In the genomic region with DNA sequence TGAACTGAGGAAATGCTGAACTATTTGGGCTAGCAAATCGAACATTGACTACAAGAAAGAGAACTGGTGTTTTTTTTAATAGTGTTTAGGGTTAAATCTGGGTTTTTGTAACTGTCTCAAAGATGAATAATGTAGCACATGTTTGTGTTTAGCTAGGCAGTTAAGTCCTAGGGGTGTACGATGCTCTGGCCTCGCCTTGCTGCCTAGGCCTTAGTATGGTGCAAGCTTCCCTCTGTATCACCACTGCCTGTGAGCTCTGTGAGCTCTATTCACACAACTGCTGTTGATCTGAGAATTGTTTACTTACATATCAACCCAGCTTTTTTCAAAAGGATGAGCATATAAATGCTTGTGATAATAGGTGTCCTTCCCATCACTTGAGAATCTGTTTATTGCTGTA, we compare ENCODE assay signal across 26 mouse cellular contexts.
"Had no signal": no experiment of that assay in that cellular context is flagged by ENCODE, and none has a peak within 500 bp of the region (broad histone marks: within the 10 kb centered on the region; RNA-seq: fewer than 3 reads in every experiment).

No protein-coding gene starts in this region.

- ATAC-seq: hindbrain, embryonic 16.5 days; hindbrain, postnatal 0 days; inflammation-experienced regulatory T-cells, adult 6 months had no signal

- DNase-seq: heart, adult 2 months; heart, postnatal 10 days; heart, postnatal 14 days; heart, postnatal 36 days; heart, postnatal 4 days; kidney, adult 18-20 months; kidney, postnatal 10 days; kidney, postnatal 4 days; layer of hippocampus, adult 9-11 months; layer of hippocampus, postnatal 36 days had no signal

- H3K27me3 ChIP-seq: heart, embryonic 12.5 days; heart, embryonic 13.5 days; heart, embryonic 15.5 days; hindbrain, embryonic 12.5 days; hindbrain, embryonic 13.5 days; hindbrain, embryonic 15.5 days; kidney, embryonic 15.5 days had no signal

- H3K4me3 ChIP-seq: heart, adult 2 months; heart, embryonic 10.5 days; heart, embryonic 12.5 days; heart, embryonic 13.5 days; heart, embryonic 15.5 days; hindbrain, embryonic 10.5 days; hindbrain, embryonic 12.5 days; hindbrain, embryonic 13.5 days; hindbrain, embryonic 15.5 days; kidney, embryonic 15.5 days; layer of hippocampus, adult 2 months had no signal

- H3K4me2 ChIP-seq: heart, embryonic 11.5 days; heart, embryonic 12.5 days; heart, embryonic 13.5 days; heart, embryonic 15.5 days; hindbrain, embryonic 12.5 days; hindbrain, embryonic 13.5 days; hindbrain, embryonic 14.5 days; hindbrain, embryonic 15.5 days; kidney, embryonic 15.5 days had no signal

- H3K4me1 ChIP-seq: heart, embryonic 10.5 days; heart, embryonic 12.5 days; heart, embryonic 13.5 days; heart, embryonic 15.5 days; hindbrain, embryonic 10.5 days; hindbrain, embryonic 12.5 days; hindbrain, embryonic 13.5 days; hindbrain, embryonic 15.5 days had no signal

- H3K27ac ChIP-seq: heart, adult 2 months; heart, embryonic 10.5 days; heart, embryonic 13.5 days; heart, embryonic 15.5 days; hindbrain, embryonic 10.5 days; hindbrain, embryonic 12.5 days; hindbrain, embryonic 13.5 days; hindbrain, embryonic 14.5 days; hindbrain, embryonic 15.5 days; hindbrain, postnatal 0 days; kidney, embryonic 15.5 days; kidney, postnatal 0 days; layer of hippocampus, adult 2 months had no signal

- H3K9me3 ChIP-seq: heart, embryonic 10.5 days; heart, embryonic 12.5 days; heart, embryonic 13.5 days; heart, embryonic 15.5 days; hindbrain, embryonic 10.5 days; hindbrain, embryonic 12.5 days; hindbrain, embryonic 13.5 days; hindbrain, embryonic 15.5 days; kidney, embryonic 15.5 days had no signal

- H3K9ac ChIP-seq: heart, embryonic 12.5 days; heart, embryonic 13.5 days; heart, embryonic 15.5 days; hindbrain, embryonic 12.5 days; hindbrain, embryonic 13.5 days; hindbrain, embryonic 14.5 days; hindbrain, embryonic 15.5 days; kidney, embryonic 15.5 days had no signal
